Mouse (Mus musculus) midbrain, embryonic 10.5 days (tissue): ENCODE results near the gene Acot8. TPM values are rescaled to one million over a fixed set of nuclear protein-coding genes. Genes with fewer than 3 reads are reported as not detected.

ENCODE experiments used
- DNase-seq: peaks from one replicate; pipeline ENCODE4 v3.0.0-alpha.2; 2017; ENCODE audit warnings: low spot score
- H3K27ac ChIP-seq: fragments of 300-500 bp; sonication (generic); replicated peaks from 2 replicates; pipeline ENCODE4 v1.5.1; 2016; ENCODE audit warnings: mild to moderate bottlenecking
- H3K27me3 ChIP-seq: fragments of 300-500 bp; sonication (generic); 2 replicates; pipeline ENCODE4 v1.6.1; 2016; ENCODE audit warnings: low read depth, mild to moderate bottlenecking; ENCODE audit not compliant: poor library complexity, severe bottlenecking
- H3K36me3 ChIP-seq: fragments of 300-500 bp; sonication (generic); 2 replicates; pipeline ENCODE4 v1.6.1; 2016; ENCODE audit warnings: mild to moderate bottlenecking, moderate library complexity
- H3K4me1 ChIP-seq: fragments of 300-500 bp; sonication (generic); 2 replicates; pipeline ENCODE4 v1.6.1; 2016
- H3K4me3 ChIP-seq: fragments of 300-500 bp; sonication (generic); 2 replicates; pipeline ENCODE4 v1.5.1; 2016; ENCODE audit warnings: mild to moderate bottlenecking, moderate library complexity
- H3K9me3 ChIP-seq: fragments of 300-500 bp; sonication (generic); replicated peaks from 2 replicates; pipeline ENCODE4 v1.6.1; 2016; ENCODE audit warnings: mild to moderate bottlenecking
- WGBS: fragments of 180-500 bp; shearing (Covaris S2); methylation state at CpG from one replicate; pipeline ENCODE4 v1.1.7; 2016; 5-methylcytosine and 5-hydroxymethylcytosine counted together
- polyA plus RNA-seq: library from polyadenylated mRNA; unstranded; fragments of >200 nt; fragmentation: Nextera tagmentation; extraction: Ambion mirVana; gene quantifications from 2 replicates; pipeline ENCODE4 v1.2.1, GENCODE M21; 2016

Gene Acot8
- polyA plus RNA-seq, 1 experiment from 2014 or later, result 15.3 TPM

DNA sequence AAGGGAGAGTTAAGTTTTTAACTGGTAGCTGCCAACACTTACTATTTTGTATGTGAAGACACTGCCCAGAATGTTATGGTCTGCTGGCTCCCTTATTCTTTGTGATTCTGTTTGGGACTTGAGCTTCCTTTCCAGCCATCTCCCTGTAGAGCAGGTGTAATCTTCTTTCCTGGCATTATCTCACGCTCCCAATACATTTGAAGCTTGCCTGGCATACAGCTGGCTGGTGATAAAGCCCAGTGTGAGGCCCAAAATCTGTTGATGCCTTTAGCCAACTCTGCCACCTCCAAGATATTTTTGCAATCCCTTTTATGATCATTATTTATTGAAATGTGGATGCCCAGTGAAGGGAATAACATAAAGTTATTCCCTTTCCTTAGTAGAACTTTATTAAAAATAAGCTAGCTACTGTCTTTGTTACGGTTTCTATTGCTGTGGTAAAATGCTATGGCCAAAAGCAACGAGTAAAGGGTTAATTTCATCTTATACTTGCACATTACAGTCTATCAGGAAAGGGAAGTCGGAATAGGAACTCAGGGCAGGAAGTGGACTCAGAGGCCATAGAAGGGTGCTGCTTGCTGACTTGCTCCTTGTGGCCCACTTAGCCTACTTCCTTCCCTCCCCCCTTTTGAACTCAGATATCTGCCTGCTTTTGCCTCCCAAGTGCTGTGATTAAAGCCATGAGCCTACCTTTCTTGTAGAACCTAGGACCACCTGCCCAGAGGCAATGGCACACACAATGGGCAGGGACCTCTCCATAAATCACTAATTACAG, 44.4 kb downstream of the Acot8 start:
- WGBS, result 92% methylated on average over 4 of the region's 4 CpGs
- Histone ChIP-seq H3K27ac (no peak overlapping the region), H3K4me3 (no peak overlapping the region), H3K36me3 (peaks cover 95% of the 10 kb centered on the region), H3K4me1 (no peaks in the 10 kb centered on the region), H3K9me3 (no peaks in the 10 kb centered on the region), H3K27me3 (no peaks in the 10 kb centered on the region)
- no peak for DNase-seq

DNA sequence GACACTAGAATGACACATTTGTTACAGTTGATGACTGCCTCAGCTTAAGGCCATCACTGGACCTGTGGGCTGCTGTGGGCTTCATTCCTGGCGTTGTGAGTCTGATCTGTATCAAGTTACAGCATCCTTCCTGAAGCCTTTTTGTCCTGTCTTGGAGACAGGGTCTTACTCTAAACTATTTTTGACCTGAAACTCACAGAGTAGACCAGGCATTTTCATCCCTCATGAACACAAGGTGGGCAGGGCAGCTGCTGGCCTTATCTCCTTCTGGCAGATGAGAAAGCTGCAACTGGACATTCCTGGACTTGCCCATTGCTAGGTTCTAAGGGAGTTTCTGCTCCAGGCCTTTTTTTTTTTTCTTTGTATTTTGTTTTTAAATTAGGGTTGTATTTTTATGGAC, 46.0 kb downstream of the Acot8 start:
- Histone ChIP-seq H3K4me1 (no peaks in the 10 kb centered on the region), H3K27me3 (no peaks in the 10 kb centered on the region), H3K9me3 (no peaks in the 10 kb centered on the region), H3K4me3 (no peak overlapping the region), H3K36me3 (peaks cover 100% of the 10 kb centered on the region), H3K27ac (no peak overlapping the region)
- no peak for DNase-seq
- 74% methylated on average over 1 of the region's 1 CpGs for WGBS

DNA sequence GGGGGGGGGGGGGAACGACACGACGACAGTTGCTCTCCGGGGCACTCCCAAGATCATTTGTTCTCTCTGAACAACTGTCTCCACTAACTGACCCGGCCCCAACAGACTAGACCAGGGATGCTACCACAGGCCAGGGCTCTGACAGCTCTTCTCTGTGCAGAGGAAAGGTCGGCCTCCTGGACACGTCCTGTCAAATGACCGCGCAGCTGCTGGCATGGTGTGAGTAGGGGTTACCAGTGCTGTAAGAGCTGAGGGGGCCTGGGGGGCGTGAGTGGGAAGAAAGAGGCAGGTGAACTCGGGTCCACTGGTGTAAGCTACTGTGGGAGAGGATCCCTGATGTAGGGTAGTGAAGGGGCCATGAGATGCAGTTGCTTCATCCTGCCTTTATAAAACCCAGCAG, 46.8 kb downstream of the Acot8 start:
- H3K27me3 ChIP-seq, result no peaks in the 10 kb centered on the region
- no peaks in the 10 kb centered on the region for H3K9me3 ChIP-seq
- DNase-seq, result no peak
- peaks cover 100% of the 10 kb centered on the region for H3K36me3 ChIP-seq
- WGBS, result 96% methylated on average over 8 of the region's 11 CpGs
- H3K4me3 ChIP-seq, result no peak overlapping the region
- no peak overlapping the region for H3K27ac ChIP-seq
- H3K4me1 ChIP-seq, result no peaks in the 10 kb centered on the region

DNA sequence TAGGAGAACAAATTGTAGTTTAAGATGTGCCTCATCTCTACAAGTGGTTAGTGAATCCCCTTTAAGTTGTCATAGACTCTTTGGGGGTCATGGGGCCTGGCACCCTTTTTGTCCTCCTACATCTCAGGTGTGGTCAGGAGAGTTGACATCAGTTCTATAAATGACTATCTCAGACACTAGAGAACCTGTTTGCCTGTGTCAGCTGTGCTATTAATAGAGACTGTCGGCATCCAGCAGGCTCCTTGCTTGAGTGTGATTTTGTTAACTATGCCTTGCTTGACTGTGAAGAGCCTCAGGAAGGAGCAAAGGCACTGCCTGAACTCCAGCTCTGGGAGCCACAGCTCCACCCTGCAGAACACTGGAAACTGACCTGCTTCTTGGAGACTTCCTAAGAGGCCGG, 49.9 kb downstream of the Acot8 start:
- 97% methylated on average over 2 of the region's 2 CpGs for WGBS
- peaks cover 100% of the 10 kb centered on the region for H3K36me3 ChIP-seq

DNA sequence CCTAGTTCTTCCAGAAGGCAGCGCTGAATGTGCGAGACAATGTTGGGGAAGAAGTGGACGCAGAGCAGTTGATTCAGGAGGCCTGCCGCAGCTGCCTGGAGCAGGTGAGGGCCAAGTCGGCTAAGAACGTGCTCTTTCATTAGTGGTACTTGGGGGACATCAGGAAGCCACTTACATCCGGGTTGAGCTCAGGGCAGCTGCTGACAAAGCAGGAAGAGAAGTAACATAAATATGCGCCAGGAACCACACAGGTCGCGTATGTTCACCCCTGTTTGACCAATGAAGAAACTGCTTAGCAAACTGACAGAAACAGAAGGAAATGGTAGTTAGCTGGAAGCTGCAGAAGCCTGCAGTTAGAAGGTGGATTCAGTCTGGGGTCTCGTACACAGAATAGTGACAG, 50.6 kb downstream of the Acot8 start:
- H3K4me3 ChIP-seq, result no peak overlapping the region
- no peaks in the 10 kb centered on the region for H3K4me1 ChIP-seq
- 93% methylated on average over 11 of the region's 11 CpGs for WGBS
- DNase-seq, result no peak
- H3K9me3 ChIP-seq, result no peaks in the 10 kb centered on the region
- H3K27me3 ChIP-seq, result no peaks in the 10 kb centered on the region
- H3K36me3 ChIP-seq, result peaks cover 100% of the 10 kb centered on the region
- H3K27ac ChIP-seq, result no peak overlapping the region

More for the DNA sequence above, 49.9 kb downstream of the Acot8 start:
- no peak for DNase-seq
- no peaks in the 10 kb centered on the region for H3K4me1 ChIP-seq
- no peaks in the 10 kb centered on the region for H3K27me3 ChIP-seq
- H3K9me3 ChIP-seq, result no peaks in the 10 kb centered on the region
- no peak overlapping the region for H3K4me3 ChIP-seq
- no peak overlapping the region for H3K27ac ChIP-seq

DNA sequence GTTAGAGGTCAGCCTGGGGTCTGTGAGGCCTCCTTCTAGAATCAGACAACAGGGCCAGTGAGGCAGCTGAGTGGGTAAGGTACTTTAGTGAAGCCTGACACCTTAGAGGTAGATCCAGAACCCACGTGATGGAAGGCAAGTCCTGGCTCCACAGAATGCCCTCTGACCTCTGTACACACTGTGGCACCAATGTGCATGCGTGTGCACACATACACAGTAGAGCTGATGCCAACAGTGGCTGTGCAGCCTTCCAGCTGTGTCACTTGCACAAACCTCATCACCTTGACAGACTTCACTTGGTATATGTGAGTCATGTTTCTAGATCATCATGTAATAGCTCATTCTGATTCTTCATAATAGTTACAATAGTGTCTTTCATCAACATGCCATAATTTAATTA, 52.2 kb downstream of the Acot8 start:
- no peak for DNase-seq
- peaks cover 8% of the 10 kb centered on the region for H3K4me1 ChIP-seq
- no peaks in the 10 kb centered on the region for H3K27me3 ChIP-seq
- WGBS, result 94% methylated on average over 2 of the region's 2 CpGs
- H3K9me3 ChIP-seq, result no peaks in the 10 kb centered on the region
- no peak overlapping the region for H3K4me3 ChIP-seq
- H3K36me3 ChIP-seq, result peaks cover 100% of the 10 kb centered on the region
- no peak overlapping the region for H3K27ac ChIP-seq

DNA sequence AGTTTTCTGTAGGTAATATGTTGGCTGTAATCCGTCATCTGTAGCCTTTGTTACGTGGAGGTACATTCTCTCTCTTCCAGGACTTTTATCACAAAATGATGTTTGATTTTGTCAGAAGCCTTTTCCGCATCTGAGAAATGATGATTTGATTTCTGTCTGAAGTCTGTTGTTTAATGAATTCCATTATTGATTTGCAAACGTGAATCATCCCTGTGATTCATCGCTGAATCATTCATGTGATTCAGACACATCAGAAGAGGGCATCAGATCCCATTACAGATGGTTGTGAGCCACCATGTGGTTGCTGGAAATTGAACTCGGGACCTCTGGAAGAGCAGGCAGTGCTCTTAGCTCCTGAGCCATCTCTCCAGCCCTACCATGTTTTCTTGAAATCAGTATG, 55.7 kb downstream of the Acot8 start:
- H3K27me3 ChIP-seq, result no peaks in the 10 kb centered on the region
- H3K4me3 ChIP-seq, result no peak overlapping the region
- 89% methylated on average over 6 of the region's 6 CpGs for WGBS
- peaks cover 29% of the 10 kb centered on the region for H3K4me1 ChIP-seq
- no peaks in the 10 kb centered on the region for H3K9me3 ChIP-seq
- no peak for DNase-seq
- no peak overlapping the region for H3K27ac ChIP-seq
- H3K36me3 ChIP-seq, result peaks cover 68% of the 10 kb centered on the region

DNA sequence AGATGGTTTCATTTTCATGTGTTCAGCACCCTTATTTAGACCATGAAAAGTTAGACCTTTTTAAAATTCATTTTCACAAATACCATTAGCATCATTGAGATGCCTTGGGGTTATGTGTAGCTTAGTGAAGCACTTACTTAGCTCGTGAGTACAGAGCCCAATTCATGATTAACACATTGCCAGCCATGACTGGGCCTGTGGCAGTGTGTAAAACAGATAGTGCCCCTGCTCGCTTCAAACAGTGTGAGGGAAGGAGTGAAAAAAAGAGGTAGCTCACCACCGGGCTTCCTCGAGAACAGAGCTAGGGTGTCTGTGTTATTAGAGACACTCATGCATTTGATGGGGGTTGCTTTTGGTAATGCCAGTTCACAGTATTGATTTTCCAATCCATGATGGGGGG, 56.5 kb downstream of the Acot8 start:
- Histone ChIP-seq H3K27ac (no peak overlapping the region), H3K36me3 (peaks cover 60% of the 10 kb centered on the region), H3K27me3 (peaks cover 4% of the 10 kb centered on the region), H3K4me1 (peaks cover 29% of the 10 kb centered on the region), H3K9me3 (no peaks in the 10 kb centered on the region), H3K4me3 (no peak overlapping the region)
- 88% methylated on average over 4 of the region's 4 CpGs for WGBS
- no peak for DNase-seq

DNA sequence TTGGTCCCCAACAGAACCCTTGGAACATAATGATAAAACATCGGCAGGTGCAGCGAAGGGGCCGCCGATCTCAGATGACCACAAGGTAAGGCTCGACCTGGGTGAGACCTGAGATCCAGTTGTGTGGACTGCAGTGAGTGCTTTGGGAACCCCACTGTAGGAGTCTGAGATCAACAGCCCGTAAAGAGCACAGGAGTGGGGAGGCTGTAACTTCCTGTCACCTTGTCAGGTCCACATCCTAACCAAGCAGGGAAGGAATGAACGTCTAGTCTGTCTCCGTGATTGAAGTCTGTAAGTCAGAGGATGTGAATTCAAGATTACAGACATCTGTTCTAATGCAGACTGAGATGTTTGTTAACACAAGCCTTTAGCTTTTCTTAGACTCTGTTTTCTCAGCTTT, 58.0 kb downstream of the Acot8 start:
- peaks cover 29% of the 10 kb centered on the region for H3K4me1 ChIP-seq
- DNase-seq, result no peak
- peaks cover 4% of the 10 kb centered on the region for H3K27me3 ChIP-seq
- H3K27ac ChIP-seq, result 0 out of 2 replicates have a peak overlapping the region, but pooled peaks have one; percentile 93
- H3K4me3 ChIP-seq, result peak overlapping the region; percentile 92
- H3K36me3 ChIP-seq, result peaks cover 45% of the 10 kb centered on the region
- no peaks in the 10 kb centered on the region for H3K9me3 ChIP-seq
- WGBS, result 63% methylated on average over 8 of the region's 8 CpGs

DNA sequence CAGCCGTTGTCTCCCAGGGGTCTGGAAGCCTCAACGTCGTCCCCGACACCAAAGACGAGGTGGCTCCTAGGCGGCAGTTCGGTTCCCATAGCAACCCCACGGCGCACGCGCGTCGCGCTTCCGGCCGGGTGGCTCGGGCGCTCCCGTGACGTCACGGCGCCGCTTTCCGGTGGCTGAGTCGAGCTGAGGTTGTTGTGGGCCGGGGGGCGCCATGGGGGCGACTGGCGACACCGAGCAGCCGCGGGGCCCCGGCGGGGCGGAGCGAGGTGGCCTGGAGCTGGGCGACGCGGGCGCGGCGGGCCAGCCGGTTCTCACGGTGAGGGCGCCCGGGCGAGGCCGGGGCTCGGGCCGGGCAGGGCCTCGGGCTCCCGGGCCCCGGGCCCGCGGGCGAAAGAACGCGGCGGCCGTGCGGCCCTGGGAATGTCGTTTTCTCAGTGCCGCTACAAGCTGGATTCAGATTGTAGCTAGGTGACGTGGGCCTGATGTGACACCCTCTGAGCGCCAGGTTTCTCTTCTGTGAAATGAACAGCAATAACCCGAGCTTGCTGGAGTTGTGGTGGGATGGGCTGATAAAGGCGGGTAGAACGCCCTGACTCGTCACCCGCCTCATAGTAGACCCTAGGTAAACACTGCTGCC, 58.7 kb downstream of the Acot8 start, which contains the start of the genes Wfdc3 and Dnttip1:
TSS of gene Wfdc3 (minus strand) at position 89 of the 637 bp plus-strand sequence.
TSS of gene Dnttip1 (plus strand) at position 141 of the 637 bp plus-strand sequence.
- Histone ChIP-seq H3K27me3 (peaks cover 4% of the 10 kb centered on the region), H3K27ac (peak within 1 kb of the TSS; percentile 93), H3K4me3 (peak within 1 kb of the TSS; percentile 92), H3K4me1 (peaks cover 29% of the 10 kb centered on the region), H3K36me3 (peaks cover 37% of the 10 kb centered on the region), H3K9me3 (no peaks in the 10 kb centered on the region)
- WGBS, result 1% methylated on average over 70 of the region's 70 CpGs
- peak; percentile 94 for DNase-seq

DNA sequence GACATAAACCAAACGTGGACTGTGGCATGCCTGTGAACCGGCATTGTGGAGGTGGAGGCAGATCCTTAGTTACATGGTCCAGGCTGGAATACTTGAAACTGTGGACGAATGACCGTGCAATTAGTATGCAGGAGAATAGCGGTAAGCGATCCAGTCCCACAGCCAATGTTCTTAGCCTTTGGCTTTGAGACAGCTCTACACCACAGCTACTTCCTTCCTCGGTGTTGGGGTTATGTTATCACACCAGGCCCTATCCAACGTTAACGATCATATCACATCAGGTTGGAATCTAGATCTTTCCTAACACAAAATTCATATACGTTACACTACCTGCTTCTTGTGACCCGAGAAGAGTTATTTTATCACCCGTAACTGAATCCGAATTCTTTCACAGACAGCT, 59.7 kb downstream of the Acot8 start:
- 79% methylated on average over 13 of the region's 13 CpGs for WGBS

More for the DNA sequence above, 59.7 kb downstream of the Acot8 start:
- H3K9me3 ChIP-seq, result no peaks in the 10 kb centered on the region
- no peak overlapping the region for H3K27ac ChIP-seq
- H3K4me3 ChIP-seq, result peak overlapping the region; percentile 92
- H3K27me3 ChIP-seq, result peaks cover 4% of the 10 kb centered on the region
- peaks cover 29% of the 10 kb centered on the region for H3K4me1 ChIP-seq
- H3K36me3 ChIP-seq, result peaks cover 28% of the 10 kb centered on the region
- DNase-seq, result no peak
